Mouse (Mus musculus): Measurements from ENCODE around the gene Srrm1. TPM values are rescaled to one million over a fixed set of nuclear protein-coding genes. Genes with fewer than 3 reads are reported as not detected.

Srrm1 gene
- polyA plus RNA-seq, 1 experiment from 2014 or later, result 226 TPM

GRCm38 (mm10) chr4:135352326-135353065 lies 625 bp downstream of the Srrm1 start:
- H3K9me3 ChIP-seq, result no peaks in the 10 kb centered on the region
- peak overlapping the region; percentile 69 for H3K4me2 ChIP-seq
- peak overlapping the region; percentile 99 for H3K9ac ChIP-seq
- ATAC-seq (ENCODE audit: insufficient read depth, low FRiP score, low read depth), result peak; percentile 11; the same call in 1 of the 2 replicates
- H3K27me3 ChIP-seq (replicated peaks), result no peaks in the 10 kb centered on the region
- H3K4me3 ChIP-seq (replicated peaks), result peak overlapping the region; percentile 99
- under 1% methylated on average over 57 of the region's 67 CpGs for WGBS
- H3K4me1 ChIP-seq, result peaks cover 20% of the 10 kb centered on the region; the same call in 1 of the 2 replicates
- H3K36me3 ChIP-seq, result no peaks in the 10 kb centered on the region
- peak overlapping the region; percentile 93 for H3K27ac ChIP-seq

GRCm38 (mm10) chr4:135337376-135337942 lies 15.7 kb downstream of the Srrm1 start:
- Histone ChIP-seq H3K36me3 (peaks cover 67% of the 10 kb centered on the region), H3K9me3 (no peaks in the 10 kb centered on the region), H3K4me2 (no peak overlapping the region), H3K4me1 (no peaks in the 10 kb centered on the region), H3K27me3 (replicated peaks) (no peaks in the 10 kb centered on the region), H3K4me3 (replicated peaks) (no peak overlapping the region), H3K27ac (peak overlapping the region; percentile 32; the same call in 1 of the 2 replicates), H3K9ac (no peak overlapping the region)
- ATAC-seq (ENCODE audit: insufficient read depth, low FRiP score, low read depth), result no peak
- WGBS, result 80% methylated on average over 14 of the region's 14 CpGs

GRCm38 (mm10) chr4:135336023-135336357 lies 17.1 kb downstream of the Srrm1 start:
- Histone ChIP-seq H3K9ac (no peak overlapping the region), H3K4me1 (no peaks in the 10 kb centered on the region), H3K27me3 (replicated peaks) (no peaks in the 10 kb centered on the region), H3K36me3 (peaks cover 69% of the 10 kb centered on the region), H3K27ac (peak overlapping the region; percentile 27; the same call in 1 of the 2 replicates), H3K4me3 (replicated peaks) (no peak overlapping the region), H3K4me2 (no peak overlapping the region), H3K9me3 (no peaks in the 10 kb centered on the region)
- 75% methylated on average over 3 of the region's 3 CpGs for WGBS
- ATAC-seq (ENCODE audit: insufficient read depth, low FRiP score, low read depth), result no peak

DNA sequence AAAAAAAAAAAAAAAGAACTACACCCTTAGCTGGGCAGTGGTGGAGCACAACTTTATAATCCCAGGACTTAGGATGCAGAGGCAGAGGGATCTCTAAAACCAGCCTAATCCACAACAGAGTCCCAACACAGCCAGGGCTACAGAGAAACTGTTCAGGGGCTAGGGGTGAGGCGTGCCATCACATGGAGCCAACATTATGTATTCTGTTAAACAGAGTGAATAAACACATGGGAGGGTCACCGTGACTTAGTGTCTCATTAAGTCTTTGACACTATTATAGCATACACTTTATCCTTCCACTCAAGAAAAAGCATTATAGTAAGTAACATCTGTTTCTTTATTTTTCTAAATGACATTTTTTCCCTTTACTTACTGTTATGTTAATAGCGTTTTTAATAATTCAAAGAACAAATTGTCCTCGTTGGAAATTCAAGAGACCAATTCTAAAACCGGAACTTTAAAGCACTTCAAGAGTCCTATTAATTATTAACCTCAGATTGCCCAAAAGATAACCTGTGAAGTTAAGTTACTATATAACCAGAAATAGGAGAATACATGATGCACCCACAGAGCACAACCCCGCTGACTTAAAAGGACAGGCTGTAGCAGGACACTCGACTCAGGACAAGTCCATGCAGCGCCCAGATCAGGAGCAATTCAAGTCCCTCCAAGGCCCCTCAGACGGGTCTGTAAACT lies 17.6 kb downstream of the Srrm1 start:
- H3K36me3 ChIP-seq, result peaks cover 66% of the 10 kb centered on the region
- H3K27me3 ChIP-seq (replicated peaks), result no peaks in the 10 kb centered on the region
- no peaks in the 10 kb centered on the region for H3K9me3 ChIP-seq
- WGBS, result 69% methylated on average over 9 of the region's 9 CpGs
- no peak overlapping the region for H3K9ac ChIP-seq
- H3K27ac ChIP-seq, result 0 out of 2 replicates have a peak overlapping the region, but pooled peaks have one; percentile 27
- ATAC-seq (ENCODE audit: insufficient read depth, low FRiP score, low read depth), result peak; percentile 60; the same call in 1 of the 2 replicates
- H3K4me2 ChIP-seq, result no peak overlapping the region
- no peaks in the 10 kb centered on the region for H3K4me1 ChIP-seq
- H3K4me3 ChIP-seq (replicated peaks), result no peak overlapping the region

DNA sequence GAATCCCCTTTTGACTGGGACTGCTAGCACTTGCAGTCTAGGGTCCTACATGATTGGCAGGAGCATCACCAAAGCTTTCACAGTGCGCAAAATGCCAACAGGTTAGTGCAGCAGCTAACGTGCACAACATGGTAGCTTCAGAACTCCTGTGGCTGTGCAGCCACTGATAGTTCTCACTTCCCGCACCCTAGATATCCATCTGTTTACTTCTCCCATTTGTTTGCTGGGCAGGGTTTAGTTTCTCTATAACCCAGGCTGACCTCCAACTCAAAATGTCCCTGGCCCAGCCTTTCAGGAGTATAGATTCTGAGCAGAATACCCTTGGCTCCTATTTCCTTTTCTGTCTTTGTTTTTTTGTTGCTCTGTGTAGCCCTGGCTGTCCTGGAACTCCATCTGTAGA lies 26.7 kb downstream of the Srrm1 start:
- Histone ChIP-seq H3K9ac (no peak overlapping the region), H3K36me3 (peaks cover 74% of the 10 kb centered on the region), H3K4me1 (no peaks in the 10 kb centered on the region), H3K4me2 (no peak overlapping the region), H3K27ac (no peak overlapping the region), H3K27me3 (replicated peaks) (no peaks in the 10 kb centered on the region), H3K9me3 (no peaks in the 10 kb centered on the region), H3K4me3 (replicated peaks) (no peak overlapping the region)
- WGBS, result 76% methylated on average over 3 of the region's 3 CpGs
- ATAC-seq (ENCODE audit: insufficient read depth, low FRiP score, low read depth), result no peak

GRCm38 (mm10) chr4:135326046-135326445 lies 27.1 kb downstream of the Srrm1 start:
- H3K4me1 ChIP-seq, result no peaks in the 10 kb centered on the region
- H3K36me3 ChIP-seq, result peaks cover 73% of the 10 kb centered on the region
- no peak overlapping the region for H3K9ac ChIP-seq
- no peaks in the 10 kb centered on the region for H3K9me3 ChIP-seq
- no peak overlapping the region for H3K27ac ChIP-seq
- no peak overlapping the region for H3K4me3 ChIP-seq (replicated peaks)
- H3K4me2 ChIP-seq, result no peak overlapping the region
- no peak for ATAC-seq (ENCODE audit: insufficient read depth, low FRiP score, low read depth)
- H3K27me3 ChIP-seq (replicated peaks), result no peaks in the 10 kb centered on the region

GRCm38 (mm10) chr4:135323021-135323420 lies 30.1 kb downstream of the Srrm1 start:
- Histone ChIP-seq H3K27ac (no peak overlapping the region), H3K36me3 (peaks cover 67% of the 10 kb centered on the region), H3K4me1 (no peaks in the 10 kb centered on the region), H3K4me3 (replicated peaks) (no peak overlapping the region), H3K9me3 (no peaks in the 10 kb centered on the region), H3K4me2 (no peak overlapping the region), H3K9ac (no peak overlapping the region), H3K27me3 (replicated peaks) (no peaks in the 10 kb centered on the region)
- no peak for ATAC-seq (ENCODE audit: insufficient read depth, low FRiP score, low read depth)
- WGBS, result 86% methylated on average over 8 of the region's 8 CpGs

- no peaks in the 10 kb centered on the region for H3K27me3 ChIP-seq (replicated peaks)
- H3K36me3 ChIP-seq, result peaks cover 56% of the 10 kb centered on the region
- no peak overlapping the region for H3K4me3 ChIP-seq (replicated peaks)
- H3K9me3 ChIP-seq, result no peaks in the 10 kb centered on the region
- peaks cover 9% of the 10 kb centered on the region for H3K4me1 ChIP-seq
- H3K9ac ChIP-seq, result no peak overlapping the region
- no peak overlapping the region for H3K27ac ChIP-seq
- no peak overlapping the region for H3K4me2 ChIP-seq
- 9% methylated on average over 2 of the region's 2 CpGs for WGBS
- peak; percentile 74 for ATAC-seq (ENCODE audit: insufficient read depth, low FRiP score, low read depth)
Observed at GRCm38 (mm10) chr4:135317966-135318365, 35.2 kb downstream of the Srrm1 start.

DNA sequence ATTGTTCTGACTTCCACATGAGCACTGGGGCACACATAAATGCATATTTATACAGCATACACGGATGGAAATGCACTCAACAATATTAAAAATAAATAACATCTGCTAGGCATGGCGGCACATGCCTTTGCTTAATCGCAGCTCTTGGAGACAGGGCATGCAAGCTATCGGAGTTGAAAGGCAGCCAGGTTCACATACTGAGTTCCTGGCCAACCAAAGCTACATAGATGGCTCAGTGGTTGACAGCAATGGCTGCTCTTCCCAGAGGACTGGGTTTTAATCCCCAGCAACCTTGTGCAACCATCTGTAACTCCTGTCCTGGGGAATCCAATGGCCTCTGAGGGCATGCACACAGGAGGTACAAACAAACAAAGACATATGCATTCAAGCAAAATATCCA lies 35.6 kb downstream of the Srrm1 start:
- H3K4me2 ChIP-seq, result no peak overlapping the region
- H3K36me3 ChIP-seq, result peaks cover 52% of the 10 kb centered on the region
- H3K9ac ChIP-seq, result no peak overlapping the region
- WGBS, result 91% methylated on average over 4 of the region's 4 CpGs
- H3K27me3 ChIP-seq (replicated peaks), result no peaks in the 10 kb centered on the region
- no peaks in the 10 kb centered on the region for H3K9me3 ChIP-seq
- peaks cover 14% of the 10 kb centered on the region for H3K4me1 ChIP-seq
- no peak overlapping the region for H3K27ac ChIP-seq
- no peak overlapping the region for H3K4me3 ChIP-seq (replicated peaks)
- ATAC-seq (ENCODE audit: insufficient read depth, low FRiP score, low read depth), result no peak

GRCm38 (mm10) chr4:135315287-135315686 lies 37.8 kb downstream of the Srrm1 start:
- no peak overlapping the region for H3K27ac ChIP-seq
- ATAC-seq (ENCODE audit: insufficient read depth, low FRiP score, low read depth), result no peak
- 97% methylated on average over 9 of the region's 9 CpGs for WGBS
- peaks cover 40% of the 10 kb centered on the region for H3K36me3 ChIP-seq
- peaks cover 18% of the 10 kb centered on the region for H3K4me1 ChIP-seq
- H3K4me3 ChIP-seq (replicated peaks), result no peak overlapping the region
- no peaks in the 10 kb centered on the region for H3K9me3 ChIP-seq
- no peak overlapping the region for H3K9ac ChIP-seq
- H3K27me3 ChIP-seq (replicated peaks), result no peaks in the 10 kb centered on the region
- H3K4me2 ChIP-seq, result no peak overlapping the region

- H3K9ac ChIP-seq, result no peak overlapping the region
- H3K4me2 ChIP-seq, result no peak overlapping the region
- no peak overlapping the region for H3K27ac ChIP-seq
- WGBS, result 73% methylated on average over 11 of the region's 11 CpGs
- H3K27me3 ChIP-seq (replicated peaks), result no peaks in the 10 kb centered on the region
- no peaks in the 10 kb centered on the region for H3K9me3 ChIP-seq
- no peak overlapping the region for H3K4me3 ChIP-seq (replicated peaks)
- peak; percentile 53; the same call in 1 of the 2 replicates for ATAC-seq (ENCODE audit: insufficient read depth, low FRiP score, low read depth)
- H3K4me1 ChIP-seq, result peaks cover 21% of the 10 kb centered on the region
- peaks cover 32% of the 10 kb centered on the region for H3K36me3 ChIP-seq
Observed at GRCm38 (mm10) chr4:135314419-135314832, 38.7 kb downstream of the Srrm1 start.

DNA sequence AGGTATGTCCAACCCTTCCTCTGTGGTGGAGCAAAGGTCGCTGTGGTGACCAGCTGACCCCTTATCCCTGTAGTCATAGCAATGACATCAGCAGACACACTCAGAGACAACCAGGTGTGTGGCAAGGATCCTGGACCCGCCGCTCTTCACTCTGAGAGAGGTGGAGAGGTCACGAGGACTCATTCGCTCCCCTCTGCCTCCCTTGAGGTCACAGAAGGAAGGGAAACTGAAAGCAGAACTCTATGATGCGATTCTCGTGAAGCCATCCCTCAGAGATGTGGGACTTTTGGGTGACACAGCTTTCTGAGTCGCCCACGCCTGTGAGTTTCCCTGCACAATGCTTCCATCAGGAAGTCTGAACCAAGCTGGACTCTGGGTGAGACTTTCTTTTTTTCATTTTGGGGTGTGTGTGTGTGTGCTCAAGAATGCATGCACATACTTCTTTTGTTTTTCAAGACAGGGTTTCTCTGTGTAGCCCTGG lies 39.3 kb downstream of the Srrm1 start:
- H3K4me3 ChIP-seq (replicated peaks), result no peak overlapping the region
- no peak overlapping the region for H3K9ac ChIP-seq
- no peaks in the 10 kb centered on the region for H3K9me3 ChIP-seq
- H3K4me2 ChIP-seq, result no peak overlapping the region
- WGBS, result 67% methylated on average over 9 of the region's 9 CpGs
- peaks cover 22% of the 10 kb centered on the region for H3K4me1 ChIP-seq
- ATAC-seq (ENCODE audit: insufficient read depth, low FRiP score, low read depth), result no peak; the same call in 1 of the 2 replicates
- no peaks in the 10 kb centered on the region for H3K27me3 ChIP-seq (replicated peaks)
- peaks cover 26% of the 10 kb centered on the region for H3K36me3 ChIP-seq
- H3K27ac ChIP-seq, result no peak overlapping the region

Data from stomach, embryonic 15.5 days (tissue).